Mouse (Mus musculus) T-cell, adult 66 days (primary cell): Measurements from ENCODE around the gene Pskh1. TPM values are rescaled to one million over a fixed set of nuclear protein-coding genes. Genes with fewer than 3 reads are reported as not detected.

Experiments used
- total RNA-seq, 2 experiments: library from RNA; stranded (reverse); gene quantifications; 3 replicates in 1 of 2; 4 replicates in 1 of 2; pipeline ENCODE4 v1.2.4; 2023

The Pskh1 gene
- 10 to 100 TPM; 23.2 TPM for total RNA-seq

GRCm38 (mm10) chr8:105900180-105900940 is at the start of gene Pskh1:
Gene Pskh1 (plus strand): TSS chr8:105900441.

GRCm38 (mm10) chr8:105853178-105853577 is 47.1 kb upstream of the Pskh1 start, which contains the start of gene Cenpt:
Gene Cenpt (minus strand): TSS chr8:105853278.

GRCm38 (mm10) chr8:105854715-105855216 is 45.5 kb upstream of the Pskh1 start, which contains the start of gene Thap11:
Gene Thap11 (plus strand): TSS chr8:105855132.

GRCm38 (mm10) chr8:105860143-105860981 is 39.9 kb upstream of the Pskh1 start, which contains the start of gene Nutf2:
Gene Nutf2 (plus strand): TSS chr8:105860580.

GRCm38 (mm10) chr8:105880754-105881520 is 19.3 kb upstream of the Pskh1 start, which contains the start of gene Edc4:
Gene Edc4 (plus strand): TSS chr8:105880881.

GRCm38 (mm10) chr8:105893339-105893738 is 6.9 kb upstream of the Pskh1 start, which contains the start of gene Nrn1l:
Gene Nrn1l (plus strand): TSS chr8:105893567.

GRCm38 (mm10) chr8:105933762-105934161 is 33.5 kb downstream of the Pskh1 start, which contains the start of gene Ctrl:
Gene Ctrl (minus strand): TSS chr8:105933862.

GRCm38 (mm10) chr8:105938306-105938669 is 38.0 kb downstream of the Pskh1 start, which contains the start of gene Psmb10:
Gene Psmb10 (minus strand): TSS chr8:105938444.

GRCm38 (mm10) chr8:105943321-105943739 is 43.1 kb downstream of the Pskh1 start, which contains the start of gene Lcat:
Gene Lcat (minus strand): TSS chr8:105943382.

GRCm38 (mm10) chr8:105965905-105966341 is 65.7 kb downstream of the Pskh1 start, which contains the start of gene Slc12a4:
Gene Slc12a4 (minus strand): TSS chr8:105966097.

GRCm38 (mm10) chr8:105979325-105979724 is 79.1 kb downstream of the Pskh1 start, which contains the start of gene Dpep3:
Gene Dpep3 (minus strand): TSS chr8:105979429.

Other genes with a start within 250 kb of the Pskh1 start
- 100 to 1,000 TPM; 131 to 138 TPM for gene Carmil2, start 214.2 kb upstream of the Pskh1 start, total RNA-seq
- 10 to 100 TPM; 45.6 to 47.8 TPM for gene Acd, start 199.3 kb upstream of the Pskh1 start, total RNA-seq
- 10 to 100 TPM in 1 of 2 experiments, 1 to 10 TPM in 1; 4.9 to 11.4 TPM for gene Pard6a, start 199.3 kb upstream of the Pskh1 start, total RNA-seq
- not detected for gene 4933405L10Rik, start 192.8 kb upstream of the Pskh1 start, total RNA-seq
- 1 to 10 TPM; 4.2 to 4.6 TPM for gene Enkd1, start 192.2 kb upstream of the Pskh1 start, total RNA-seq
- gene Gfod2, start 141.8 kb upstream of the Pskh1 start, total RNA-seq, result 10 to 100 TPM in 1 of 2 experiments, 1 to 10 TPM in 1; 7.2 to 10.5 TPM
- gene Ranbp10, start 73.1 kb upstream of the Pskh1 start, total RNA-seq, result 10 to 100 TPM; 67.1 to 69.5 TPM
- gene Tsnaxip1, start 72.7 kb upstream of the Pskh1 start, total RNA-seq, result not detected
- 10 to 100 TPM; 21.5 to 22.7 TPM for gene Cenpt, start 47.2 kb upstream of the Pskh1 start, total RNA-seq
- gene Thap11, start 45.3 kb upstream of the Pskh1 start, total RNA-seq, result 10 to 100 TPM; 23.6 to 24.1 TPM
- gene Nutf2, start 39.9 kb upstream of the Pskh1 start, total RNA-seq, result 10 to 100 TPM; 20.8 to 35.3 TPM
- gene Edc4, start 19.6 kb upstream of the Pskh1 start, total RNA-seq, result 10 to 100 TPM; 85.5 to 94.7 TPM
- 1 to 10 TPM; 2.3 to 2.5 TPM for gene Nrn1l, start 6.9 kb upstream of the Pskh1 start, total RNA-seq
- gene Ctrl, start 33.4 kb downstream of the Pskh1 start, total RNA-seq, result 1 to 10 TPM in 1 of 2 experiments, not detected in 1; 2.9 TPM
- 100 to 1,000 TPM; 159 to 185 TPM for gene Psmb10, start 38.0 kb downstream of the Pskh1 start, total RNA-seq
- gene Lcat, start 42.9 kb downstream of the Pskh1 start, total RNA-seq, result under 1 TPM; 0.41 to 0.56 TPM
- gene Slc12a4, start 65.7 kb downstream of the Pskh1 start, total RNA-seq, result 10 to 100 TPM; 13.5 to 17.9 TPM
- not detected for gene Dpep3, start 79.0 kb downstream of the Pskh1 start, total RNA-seq
- gene Dus2, start 90.9 kb downstream of the Pskh1 start, total RNA-seq, result 10 to 100 TPM; 16.3 to 19.8 TPM
- gene Dpep2nb, start 105.5 kb downstream of the Pskh1 start, total RNA-seq, result not detected
- 1 to 10 TPM; 8.3 to 9.5 TPM for gene Ddx28, start 111.4 kb downstream of the Pskh1 start, total RNA-seq
- 100 to 1,000 TPM; 205 to 213 TPM for gene Nfatc3, start 158.4 kb downstream of the Pskh1 start, total RNA-seq
- under 1 TPM; 0.68 to 0.76 TPM for gene Esrp2, start 236.5 kb downstream of the Pskh1 start, total RNA-seq
- gene Pla2g15, start 250.0 kb downstream of the Pskh1 start, total RNA-seq, result 1 to 10 TPM; 5.8 to 6.0 TPM